13 mouse cellular contexts compared by ENCODE assay signal in the genomic region with DNA sequence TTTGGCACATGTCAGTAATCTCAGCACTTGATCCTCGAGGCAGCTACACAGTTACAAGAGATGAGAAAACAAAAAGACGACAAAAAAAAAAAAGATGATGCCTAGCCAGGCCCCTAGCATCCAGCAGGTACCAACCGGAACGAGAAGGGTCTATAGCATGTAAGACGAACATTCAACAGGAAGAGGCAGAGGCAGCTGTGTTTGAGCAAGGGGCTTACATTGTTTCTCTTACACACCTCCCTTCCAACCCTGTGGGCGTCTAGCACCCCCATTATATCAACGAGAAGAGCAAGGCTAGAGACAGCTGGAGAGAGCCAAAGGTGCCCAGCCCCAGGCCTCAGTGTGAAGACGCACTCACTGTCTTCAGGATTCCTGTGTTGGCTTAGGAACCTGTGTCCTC. TPM values are rescaled to one million over a fixed set of nuclear protein-coding genes. Genes with fewer than 3 reads are reported as not detected.
DNase-seq lines count a peak whose midpoint lies in the region; ATAC-seq and TF ChIP-seq lines count a peak whose summit lies in the region.
"Had no signal": no experiment of that assay in that cellular context is flagged by ENCODE, and none has a peak within 500 bp of the region (broad histone marks: within the 10 kb centered on the region; RNA-seq: fewer than 3 reads in every experiment).

No protein-coding gene starts in this region.

- TF ChIP-seq POLR2A in myocyte (IDR thresholded peaks at IDR 0.05; ENCODE audit: insufficient read length, low read depth): no peak

- peak overlapping the region; percentile 92 for H3K4me2 ChIP-seq in heart, embryonic 12.5 days
- no peak overlapping the region for H3K4me2 ChIP-seq in midbrain, embryonic 11.5 days
- no peak overlapping the region for H3K4me2 ChIP-seq in midbrain, embryonic 16.5 days (ENCODE audit: low read length)
- peak overlapping the region; percentile 76; the same call in 1 of the 2 replicates for H3K4me2 ChIP-seq in forebrain, embryonic 16.5 days (ENCODE audit: low read length)
- peak overlapping the region; percentile 94 for H3K4me2 ChIP-seq in myocyte (ENCODE audit: low read depth)

- no peaks in the 10 kb centered on the region for H3K9me3 ChIP-seq in heart, embryonic 12.5 days (replicated peaks)
- no peaks in the 10 kb centered on the region for H3K9me3 ChIP-seq in midbrain, embryonic 11.5 days (ENCODE audit: control insufficient read depth, low read length)
- H3K9me3 ChIP-seq in midbrain, embryonic 16.5 days (replicated peaks; ENCODE audit: control insufficient read depth, low read length, poor library complexity, severe bottlenecking): no peaks in the 10 kb centered on the region
- H3K9me3 ChIP-seq in forebrain, embryonic 16.5 days (ENCODE audit: control insufficient read depth, low read length): no peaks in the 10 kb centered on the region

- H3K27ac ChIP-seq in heart, embryonic 12.5 days (ENCODE audit: poor library complexity, severe bottlenecking): peak overlapping the region; percentile 94; the same call in 1 of the 2 replicates
- no peak overlapping the region for H3K27ac ChIP-seq in midbrain, embryonic 11.5 days (ENCODE audit: low read depth, low read length)
- H3K27ac ChIP-seq in midbrain, embryonic 16.5 days (ENCODE audit: low read length): no peak overlapping the region
- no peak overlapping the region for H3K27ac ChIP-seq in forebrain, embryonic 16.5 days (ENCODE audit: low read length)

- DNase-seq in heart, adult 9 months (ENCODE audit: low spot score in 2 of 2): no peak
- no peak for DNase-seq in midbrain, embryonic 11.5 days (ENCODE audit: low spot score, missing footprints)
- DNase-seq in frontal cortex, postnatal 25 days (ENCODE audit: low spot score in 2 of 2): no peak
- DNase-seq: adrenal gland, adult 2 months; cerebellum, postnatal 36 days; layer of hippocampus, postnatal 36 days; right cerebral cortex, postnatal 25 days had no signal

- H3K27me3 ChIP-seq in heart, embryonic 12.5 days (replicated peaks): no peaks in the 10 kb centered on the region
- no peaks in the 10 kb centered on the region for H3K27me3 ChIP-seq in midbrain, embryonic 11.5 days (ENCODE audit: control insufficient read depth, insufficient read depth, low read length)
- H3K27me3 ChIP-seq in midbrain, embryonic 16.5 days (ENCODE audit: control insufficient read depth, insufficient read depth, low read depth, low read length): no peaks in the 10 kb centered on the region
- no peaks in the 10 kb centered on the region for H3K27me3 ChIP-seq in forebrain, embryonic 16.5 days (replicated peaks; ENCODE audit: control insufficient read depth, insufficient read depth, low read length)
- H3K27me3 ChIP-seq in myocyte (ENCODE audit: control insufficient read depth, insufficient read depth, insufficient read length): no peaks in the 10 kb centered on the region

- H3K4me1 ChIP-seq in heart, embryonic 12.5 days (replicated peaks): peaks cover 84% of the 10 kb centered on the region
- H3K4me1 ChIP-seq in midbrain, embryonic 11.5 days (ENCODE audit: control insufficient read depth, insufficient read depth, low read length): peaks cover 21% of the 10 kb centered on the region
- H3K4me1 ChIP-seq in midbrain, embryonic 16.5 days (ENCODE audit: control insufficient read depth, insufficient read depth, low read length): peaks cover 19% of the 10 kb centered on the region
- peaks cover 31% of the 10 kb centered on the region for H3K4me1 ChIP-seq in forebrain, embryonic 16.5 days (replicated peaks; ENCODE audit: control insufficient read depth, insufficient read depth, low read length)

- H3K9ac ChIP-seq in heart, embryonic 12.5 days: peak overlapping the region; percentile 61; the same call in 1 of the 2 replicates
- H3K9ac ChIP-seq in midbrain, embryonic 11.5 days (ENCODE audit: low read length): peak overlapping the region; percentile 1; the same call in 1 of the 2 replicates
- no peak overlapping the region for H3K9ac ChIP-seq in midbrain, embryonic 16.5 days (ENCODE audit: low read depth, low read length)
- no peak overlapping the region for H3K9ac ChIP-seq in forebrain, embryonic 16.5 days (replicated peaks; ENCODE audit: low read depth, low read length)

- H3ac ChIP-seq in myocyte (ENCODE audit: control insufficient read depth, insufficient read length): no peak overlapping the region

- H3K79me2 ChIP-seq in myocyte (ENCODE audit: control insufficient read depth, insufficient read depth): peaks cover 12% of the 10 kb centered on the region

- ATAC-seq in heart, embryonic 12.5 days (ENCODE audit: insufficient number of reproducible peaks, low FRiP score): no peak
- ATAC-seq in midbrain, embryonic 11.5 days (ENCODE audit: low FRiP score): no peak
- ATAC-seq in midbrain, embryonic 16.5 days: no peak
- ATAC-seq in forebrain, embryonic 16.5 days: no peak
- no peak for ATAC-seq in inflammation-experienced regulatory T-cells, adult 6 months
- ATAC-seq: CD4-positive, CD25-positive, alpha-beta regulatory T cell, adult 4 months had no signal

- WGBS in heart, embryonic 12.5 days: 64% methylated on average over 8 of the region's 8 CpGs
- WGBS in midbrain, embryonic 11.5 days: 81% methylated on average over 8 of the region's 8 CpGs
- WGBS in midbrain, embryonic 16.5 days: 73% methylated on average over 8 of the region's 8 CpGs
- 53% methylated on average over 8 of the region's 8 CpGs for WGBS in forebrain, embryonic 16.5 days

- peaks cover 18% of the 10 kb centered on the region for H3K36me3 ChIP-seq in heart, embryonic 12.5 days
- H3K36me3 ChIP-seq in midbrain, embryonic 11.5 days (ENCODE audit: control insufficient read depth, insufficient read depth, low read length): no peaks in the 10 kb centered on the region
- no peaks in the 10 kb centered on the region for H3K36me3 ChIP-seq in midbrain, embryonic 16.5 days (ENCODE audit: control insufficient read depth, insufficient read depth, low read length)
- H3K36me3 ChIP-seq in forebrain, embryonic 16.5 days (ENCODE audit: control insufficient read depth, insufficient read depth): no peaks in the 10 kb centered on the region
- no peaks in the 10 kb centered on the region for H3K36me3 ChIP-seq in myocyte (ENCODE audit: control insufficient read depth, insufficient read depth)

- no peak overlapping the region; the same call in 1 of the 2 replicates for H3K4me3 ChIP-seq in heart, embryonic 12.5 days
- H3K4me3 ChIP-seq in midbrain, embryonic 11.5 days (ENCODE audit: low read depth, low read length): no peak overlapping the region
- H3K4me3 ChIP-seq in midbrain, embryonic 16.5 days (ENCODE audit: low read depth, low read length): no peak overlapping the region
- no peak overlapping the region for H3K4me3 ChIP-seq in forebrain, embryonic 16.5 days (replicated peaks; ENCODE audit: low read length)
- peak overlapping the region; percentile 45 for H3K4me3 ChIP-seq in myocyte

TF ChIP-seq in myocyte, 11 proteins besides CTCF, POLR2A, EP300 and RAD21:
- no peak for TF ChIP-seq USF1 (IDR thresholded peaks at IDR 0.05; ENCODE audit: low read depth)
- peak; percentile 8 for TF ChIP-seq POLR2AphosphoS2 (IDR thresholded peaks at IDR 0.05; ENCODE audit: insufficient read length, low read depth)

RNA-seq across cellular contexts. Expression of a gene that starts 1.0 kb away (rescaled TPM):
- 101 and 105 TPM in 2 replicates for polyA plus RNA-seq in heart, embryonic 12.5 days (2016; fragmentation: Nextera tagmentation; extraction: Ambion mirVana)
- 87.1 and 89.7 TPM in 2 replicates for polyA plus RNA-seq in midbrain, embryonic 11.5 days (2014; fragmentation: Nextera tagmentation; extraction: Ambion mirVana)
- polyA plus RNA-seq in midbrain, embryonic 16.5 days (2015; fragmentation: Nextera tagmentation; extraction: Ambion mirVana): 9.8 and 12.9 TPM in 2 replicates
- 37.5 and 39.7 TPM in 2 replicates for polyA plus RNA-seq in forebrain, embryonic 16.5 days (2015; fragmentation: Nextera tagmentation; extraction: Ambion mirVana)
- 52.8 TPM for polyA plus RNA-seq in myocyte (2012; fragmentation: generic; extraction: Trizol)
- 100 to 1,000 TPM in 1 of 3 experiments, 10 to 100 TPM in 2; 27.3 to 126 (median 52.4) TPM for polyA plus RNA-seq in inflammation-experienced regulatory T-cells, adult 6 months (2017; shearing (Covaris generic))

RNA-seq across cellular contexts. Expression of a gene that starts 1.2 kb away (rescaled TPM):
- 10.5 and 13.5 TPM in 2 replicates for polyA plus RNA-seq in heart, embryonic 12.5 days (2016; fragmentation: Nextera tagmentation; extraction: Ambion mirVana)
- 2.8 and 3.9 TPM in 2 replicates for polyA plus RNA-seq in midbrain, embryonic 11.5 days (2014; fragmentation: Nextera tagmentation; extraction: Ambion mirVana)
- polyA plus RNA-seq in midbrain, embryonic 16.5 days (2015; fragmentation: Nextera tagmentation; extraction: Ambion mirVana): 5.6 and 5.9 TPM in 2 replicates
- polyA plus RNA-seq in forebrain, embryonic 16.5 days (2015; fragmentation: Nextera tagmentation; extraction: Ambion mirVana): 5.2 and 7.1 TPM in 2 replicates
- 6.1 TPM for polyA plus RNA-seq in myocyte (2012; fragmentation: generic; extraction: Trizol)
- polyA plus RNA-seq in inflammation-experienced regulatory T-cells, adult 6 months (2017; shearing (Covaris generic)): 10 to 100 TPM; 32.7 to 39.5 (median 35.4) TPM

RNA-seq across cellular contexts. Expression of a gene that starts 17.4 kb away (rescaled TPM):
- polyA plus RNA-seq in heart, embryonic 12.5 days (2016; fragmentation: Nextera tagmentation; extraction: Ambion mirVana): 0.78 and 0.82 TPM in 2 replicates
- 0.15 and 0.20 TPM in 2 replicates for polyA plus RNA-seq in midbrain, embryonic 11.5 days (2014; fragmentation: Nextera tagmentation; extraction: Ambion mirVana)
- 0.99 and 1.6 TPM in 2 replicates for polyA plus RNA-seq in midbrain, embryonic 16.5 days (2015; fragmentation: Nextera tagmentation; extraction: Ambion mirVana)
- polyA plus RNA-seq in forebrain, embryonic 16.5 days (2015; fragmentation: Nextera tagmentation; extraction: Ambion mirVana): 0.19 and 0.90 TPM in 2 replicates
- polyA plus RNA-seq in myocyte (2012; fragmentation: generic; extraction: Trizol): 0.35 TPM
- polyA plus RNA-seq in inflammation-experienced regulatory T-cells, adult 6 months (2017; shearing (Covaris generic)): 1 to 10 TPM; 3.1 to 5.0 (median 4.9) TPM

RNA-seq across cellular contexts. Expression of a gene that starts 17.4 kb away (rescaled TPM):
- 68.9 and 69.3 TPM in 2 replicates for polyA plus RNA-seq in heart, embryonic 12.5 days (2016; fragmentation: Nextera tagmentation; extraction: Ambion mirVana)
- polyA plus RNA-seq in midbrain, embryonic 11.5 days (2014; fragmentation: Nextera tagmentation; extraction: Ambion mirVana): 29.9 and 36.4 TPM in 2 replicates
- 12.8 and 13.8 TPM in 2 replicates for polyA plus RNA-seq in midbrain, embryonic 16.5 days (2015; fragmentation: Nextera tagmentation; extraction: Ambion mirVana)
- 13.1 and 14.4 TPM in 2 replicates for polyA plus RNA-seq in forebrain, embryonic 16.5 days (2015; fragmentation: Nextera tagmentation; extraction: Ambion mirVana)
- 109 TPM for polyA plus RNA-seq in myocyte (2012; fragmentation: generic; extraction: Trizol)
- 100 to 1,000 TPM in 1 of 3 experiments, 10 to 100 TPM in 2; 86.3 to 118 (median 89.8) TPM for polyA plus RNA-seq in inflammation-experienced regulatory T-cells, adult 6 months (2017; shearing (Covaris generic))

RNA-seq across cellular contexts. Expression of a gene that starts 22.1 kb away (rescaled TPM):
- polyA plus RNA-seq in heart, embryonic 12.5 days (2016; fragmentation: Nextera tagmentation; extraction: Ambion mirVana): 250 and 252 TPM in 2 replicates
- polyA plus RNA-seq in midbrain, embryonic 11.5 days (2014; fragmentation: Nextera tagmentation; extraction: Ambion mirVana): 346 and 363 TPM in 2 replicates
- polyA plus RNA-seq in midbrain, embryonic 16.5 days (2015; fragmentation: Nextera tagmentation; extraction: Ambion mirVana): 21.0 and 27.3 TPM in 2 replicates
- 72.6 and 82.9 TPM in 2 replicates for polyA plus RNA-seq in forebrain, embryonic 16.5 days (2015; fragmentation: Nextera tagmentation; extraction: Ambion mirVana)
- 60.7 TPM for polyA plus RNA-seq in myocyte (2012; fragmentation: generic; extraction: Trizol)
- 100 to 1,000 TPM in 1 of 3 experiments, 10 to 100 TPM in 2; 16.8 to 256 (median 23.6) TPM for polyA plus RNA-seq in inflammation-experienced regulatory T-cells, adult 6 months (2017; shearing (Covaris generic))

Comparison
In these comparisons a context has a peak if more than half of its experiments do, and no peak if none do; other contexts are left out.
1. H3K9ac ChIP-seq: peak in heart, embryonic 12.5 days (single experiment) and midbrain, embryonic 11.5 days (single experiment); none in midbrain, embryonic 16.5 days (single experiment) and forebrain, embryonic 16.5 days (single experiment).
2. H3K4me2 ChIP-seq: peak in heart, embryonic 12.5 days (single experiment), forebrain, embryonic 16.5 days (single experiment) and myocyte (single experiment); none in midbrain, embryonic 11.5 days (single experiment) and midbrain, embryonic 16.5 days (single experiment).